Mouse (Mus musculus): ENCODE data around the gene Ttc41. TPM values are rescaled to one million over a fixed set of nuclear protein-coding genes. Genes with fewer than 3 reads are reported as not detected.

Gene Ttc41
- total RNA-seq, 2 experiments from 2014 or later: 2.2 to 2.4 TPM

DNA sequence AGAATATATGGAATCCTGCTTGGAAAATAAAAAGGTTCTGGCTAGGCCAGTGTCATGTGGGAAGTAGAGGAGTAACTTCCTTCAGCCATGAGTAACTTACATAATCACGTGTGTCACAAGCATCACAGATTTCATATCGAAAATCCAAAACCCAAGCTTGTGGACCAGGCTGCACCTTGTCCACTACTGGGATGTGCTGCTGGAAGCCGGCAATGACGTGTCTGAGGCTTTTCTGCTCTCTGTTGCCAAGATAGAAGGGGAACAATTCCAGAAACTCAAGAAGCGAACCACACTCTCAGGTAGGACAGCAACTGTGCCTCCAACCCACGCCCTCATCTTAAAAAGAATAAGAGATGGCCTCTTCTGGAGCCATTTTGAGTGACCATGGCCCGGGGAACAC is 38.7 kb downstream of the Ttc41 start:
- DNase-seq (ENCODE audit: low spot score in 2 of 2): peak in 1 of 2 experiments; percentile 4

DNA sequence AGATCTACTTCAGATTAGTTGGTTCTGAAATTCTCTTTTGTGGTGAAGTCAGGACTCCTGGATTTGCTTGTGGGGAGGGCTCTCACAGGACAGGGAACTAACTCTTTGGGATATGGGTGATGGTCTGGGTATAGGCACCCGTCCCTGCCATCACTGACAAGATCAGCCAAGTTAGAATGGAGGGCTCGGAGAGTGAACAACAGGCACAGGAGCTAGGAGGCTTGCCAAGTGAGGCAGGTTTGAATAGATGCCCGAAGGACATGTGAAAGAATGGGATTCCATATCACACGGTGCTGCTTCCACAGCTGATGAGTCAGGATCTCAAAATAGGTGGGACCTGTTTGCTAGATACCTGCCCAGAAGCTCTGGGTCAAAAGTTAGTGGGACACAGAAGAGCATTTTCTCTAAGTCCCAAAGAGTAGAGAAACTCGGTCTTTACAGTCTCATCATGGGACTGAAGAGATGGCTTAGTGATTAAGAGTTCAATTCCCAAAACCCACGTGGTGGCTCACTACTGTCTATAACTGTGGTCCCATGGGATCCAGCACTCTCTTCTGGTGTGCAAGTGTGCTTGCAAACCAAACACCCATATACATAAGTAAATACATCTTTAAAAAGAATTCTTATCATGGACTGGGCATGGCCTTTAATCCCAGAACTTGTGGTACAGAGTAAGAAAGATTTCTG is 50.3 kb downstream of the Ttc41 start:
- DNase-seq (ENCODE audit: low spot score in 2 of 2): peak in 1 of 2 experiments; percentile 1

DNA sequence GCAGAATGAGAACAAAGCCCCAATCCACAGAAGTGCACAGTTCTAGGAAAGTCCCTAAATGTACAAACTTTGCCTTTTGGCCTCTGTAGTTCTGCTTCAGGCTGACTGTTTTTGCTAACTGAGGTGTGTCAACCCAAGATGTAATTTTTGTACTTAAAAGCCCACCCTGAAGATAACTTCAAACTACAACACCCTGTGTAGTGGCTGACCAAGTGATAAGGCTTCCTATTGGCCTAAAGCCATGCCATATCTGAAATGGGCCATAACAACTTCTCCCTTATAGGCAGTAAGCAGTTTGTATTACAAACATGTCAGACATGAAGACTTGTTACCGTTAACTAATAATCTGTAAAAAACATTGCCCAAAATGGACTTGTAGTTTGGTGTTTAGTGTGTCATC is 52.1 kb downstream of the Ttc41 start:
- DNase-seq (ENCODE audit: low spot score in 2 of 2): no peak

DNA sequence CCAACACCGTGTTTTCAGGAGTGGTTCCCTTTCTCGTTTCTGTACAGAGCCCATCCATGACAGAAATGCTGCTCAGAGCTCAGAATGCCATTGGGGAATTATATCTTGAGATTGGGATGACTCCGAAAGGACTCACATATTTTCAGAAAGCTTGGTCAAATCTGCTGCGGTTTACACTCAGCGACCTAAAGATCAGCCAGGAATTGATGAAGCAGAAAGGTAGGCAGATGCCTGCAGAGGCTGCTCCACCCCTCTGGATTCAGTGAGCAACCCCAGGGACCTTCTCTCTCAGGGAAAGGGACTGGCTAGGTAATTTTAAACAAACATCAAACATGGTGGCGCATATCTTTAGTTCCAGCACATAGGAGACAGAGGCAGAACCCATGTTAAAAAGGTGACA is 52.6 kb downstream of the Ttc41 start:
- DNase-seq (ENCODE audit: low spot score in 2 of 2): no peak

DNA sequence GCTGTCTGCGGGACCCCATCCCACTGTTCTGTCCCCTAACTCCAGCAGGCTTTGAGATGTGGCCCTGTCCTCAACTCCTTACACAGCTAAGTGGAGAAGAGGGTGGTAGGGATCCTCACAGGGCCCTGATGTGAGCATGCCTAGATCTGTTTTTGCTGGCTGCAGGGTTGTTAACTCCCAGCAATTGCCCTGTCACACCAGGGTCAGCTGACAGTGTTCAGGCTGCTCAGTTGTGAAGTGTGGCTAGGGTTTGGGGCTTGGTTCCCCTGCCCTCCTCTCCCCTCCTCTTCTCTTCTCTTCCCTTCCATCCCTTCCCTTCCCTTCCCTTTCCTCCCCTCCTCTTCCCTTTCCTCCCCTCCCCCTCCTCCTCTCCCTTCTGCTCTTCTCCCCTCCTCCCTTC is 55.6 kb downstream of the Ttc41 start:
- no peak for DNase-seq (ENCODE audit: low spot score in 2 of 2)

DNA sequence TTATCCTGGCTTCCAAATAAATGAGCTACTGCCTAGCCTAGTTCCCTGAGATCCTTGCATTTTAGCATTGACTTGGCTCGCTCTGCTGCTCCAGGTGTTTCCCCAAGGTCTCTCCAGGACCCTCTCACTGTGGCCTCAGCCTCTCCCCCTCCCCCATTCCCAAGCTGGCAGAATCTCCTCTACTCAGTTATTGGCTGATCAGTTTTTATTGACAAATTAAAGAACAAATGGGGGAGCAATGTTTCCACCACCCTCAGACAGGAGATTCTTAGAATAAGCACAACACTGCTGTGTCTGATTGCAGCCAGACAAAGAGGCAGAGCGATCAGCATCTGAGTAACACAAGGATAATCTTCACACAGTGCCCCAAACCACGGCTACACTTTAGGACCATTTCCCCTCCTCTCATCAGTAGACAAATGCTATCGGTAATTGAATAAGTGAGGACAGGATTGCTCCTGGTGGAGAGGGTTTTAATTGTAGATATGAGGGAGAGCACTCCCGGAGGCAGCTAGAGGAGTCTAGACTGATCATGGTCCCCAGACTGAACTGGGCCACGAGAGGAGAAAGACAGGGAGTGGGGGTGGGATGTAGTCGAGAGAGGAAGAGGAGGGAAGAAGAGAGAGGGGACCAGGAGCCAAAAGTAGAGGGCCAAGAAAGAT is 56.2 kb downstream of the Ttc41 start:
- DNase-seq (ENCODE audit: low spot score in 2 of 2): no peak

DNA sequence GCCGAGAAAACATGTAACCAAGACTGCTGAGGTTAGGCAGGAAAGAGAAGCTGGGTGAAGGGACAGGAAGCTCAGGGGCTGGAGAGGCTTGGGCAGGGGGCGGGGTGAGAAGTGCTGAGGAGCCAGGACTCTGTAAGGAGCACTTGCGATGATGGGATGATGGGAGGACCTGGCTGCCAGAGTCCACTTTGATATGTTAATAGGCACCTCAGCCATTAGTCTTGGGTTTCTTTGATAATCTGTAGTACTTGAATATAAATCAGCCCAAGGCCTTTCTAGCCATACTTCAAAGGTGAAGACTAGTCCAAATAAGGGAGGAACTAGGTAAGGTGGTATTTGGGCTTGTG is 56.7 kb downstream of the Ttc41 start:
- DNase-seq (ENCODE audit: low spot score in 2 of 2): no peak

DNA sequence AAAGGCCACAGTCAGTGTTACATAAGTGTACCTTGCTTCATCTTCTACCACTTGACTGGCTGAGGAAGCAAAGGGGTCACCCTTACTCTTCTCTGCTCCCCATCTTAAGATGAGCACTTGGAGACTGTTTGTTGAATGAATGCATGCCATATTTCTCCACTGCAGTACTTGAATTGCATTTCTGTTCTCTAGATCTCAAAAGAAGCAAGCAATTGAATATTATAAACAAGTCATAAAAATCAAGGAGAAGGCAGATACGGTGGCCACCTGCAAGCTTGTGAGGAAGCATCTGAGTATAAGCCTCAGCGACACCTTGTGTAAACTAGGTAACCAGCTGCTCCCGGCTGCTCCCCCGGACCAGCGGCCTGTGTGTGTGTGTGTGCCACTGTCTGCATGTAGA is 58.1 kb downstream of the Ttc41 start, which contains the start of gene Gm49358:
Gm49358 (plus strand) TSS at position 301 of the 400 bp plus-strand sequence.
- DNase-seq (ENCODE audit: low spot score in 2 of 2): peak in 1 of 2 experiments; percentile 9

DNA sequence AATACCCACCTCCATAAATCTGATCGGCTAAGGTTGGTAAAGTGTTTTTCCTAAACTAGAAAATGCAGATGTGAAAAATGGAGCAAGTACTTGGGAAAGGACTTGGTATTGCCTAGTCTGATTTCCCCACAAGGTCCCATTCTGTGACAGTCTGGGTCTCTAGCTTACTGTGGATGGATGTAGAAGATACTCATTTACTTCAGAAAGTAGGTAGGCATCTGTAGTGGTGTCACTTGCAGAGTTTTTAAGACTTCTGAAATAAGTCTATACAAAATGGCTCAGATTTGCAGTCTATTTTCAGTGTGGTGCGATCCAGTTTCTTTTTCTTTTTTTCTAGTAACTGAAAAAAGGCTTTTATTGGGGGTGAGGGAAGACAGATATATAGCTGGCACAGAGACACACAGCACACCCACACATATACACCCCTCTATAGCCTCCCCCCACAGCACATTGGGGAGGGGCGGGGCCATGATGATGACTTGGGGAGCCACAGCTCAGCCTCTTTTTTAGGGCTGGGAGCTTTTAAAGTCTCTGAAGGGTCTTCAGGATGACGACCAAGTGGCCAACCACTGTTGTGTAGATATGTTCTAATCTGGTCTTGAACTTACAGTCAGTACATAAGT is 59.8 kb downstream of the Ttc41 start:
- DNase-seq (ENCODE audit: low spot score in 2 of 2): no peak

DNA sequence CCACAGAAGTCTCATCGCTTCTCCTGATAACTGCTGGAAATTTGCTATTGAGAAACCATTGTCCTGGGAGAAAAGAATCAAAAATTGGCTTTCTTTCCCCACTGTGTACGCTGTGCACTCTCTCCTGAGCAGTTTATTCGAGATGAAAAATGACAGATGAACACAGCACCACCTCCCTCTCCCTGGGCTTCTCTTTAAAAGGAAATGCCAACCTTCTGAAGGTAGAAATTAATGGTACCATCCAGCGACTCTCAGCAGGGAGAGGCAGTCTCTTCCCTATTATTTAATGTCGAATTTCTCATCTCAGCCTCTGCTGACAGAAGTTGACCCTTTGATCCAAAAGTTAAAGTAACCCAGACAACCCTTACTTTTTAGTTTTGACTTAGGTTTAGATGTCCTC is 63.6 kb downstream of the Ttc41 start:
- DNase-seq (ENCODE audit: low spot score in 2 of 2): no peak

DNA sequence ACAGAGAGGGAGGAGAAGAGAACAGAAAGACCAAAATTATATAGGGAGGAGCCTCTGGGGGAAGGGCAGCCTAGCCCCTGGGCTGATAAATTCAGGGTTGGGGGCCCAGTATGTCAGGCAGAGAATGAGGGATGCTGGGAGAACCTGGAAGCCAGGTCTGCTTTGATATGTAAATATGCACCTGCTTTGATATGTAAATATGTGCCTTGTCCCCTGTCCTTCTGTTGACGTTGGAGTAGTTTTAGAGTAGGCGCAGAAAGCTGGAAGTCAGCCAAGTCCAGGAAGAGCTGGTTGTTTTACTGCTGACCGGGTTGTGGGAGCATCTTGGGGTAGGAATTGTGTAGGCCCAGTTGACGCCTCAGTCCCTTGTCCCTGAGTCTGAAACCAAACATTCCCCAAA is 64.2 kb downstream of the Ttc41 start:
- no peak for DNase-seq (ENCODE audit: low spot score in 2 of 2)

DNA sequence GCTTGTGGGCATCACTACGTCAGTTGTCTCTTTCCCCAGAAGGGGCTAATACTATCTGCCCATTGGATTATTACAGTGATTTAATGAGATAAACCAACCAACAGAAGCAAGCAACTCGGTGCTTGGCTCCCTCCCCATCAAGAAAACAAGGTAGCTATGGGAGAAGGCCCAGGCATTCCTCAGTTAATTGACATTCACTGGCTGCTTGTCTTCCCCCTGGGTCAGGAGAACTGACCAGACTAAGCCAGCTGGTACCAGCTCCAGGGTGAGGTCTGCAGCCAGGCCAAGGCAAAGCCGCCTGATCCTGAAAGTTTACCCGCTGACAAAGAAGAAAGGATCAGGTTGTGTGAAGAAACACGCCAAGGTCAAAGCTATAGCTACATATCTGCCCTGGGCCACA is 66.1 kb downstream of the Ttc41 start:
- DNase-seq (ENCODE audit: low spot score in 2 of 2): no peak

DNA sequence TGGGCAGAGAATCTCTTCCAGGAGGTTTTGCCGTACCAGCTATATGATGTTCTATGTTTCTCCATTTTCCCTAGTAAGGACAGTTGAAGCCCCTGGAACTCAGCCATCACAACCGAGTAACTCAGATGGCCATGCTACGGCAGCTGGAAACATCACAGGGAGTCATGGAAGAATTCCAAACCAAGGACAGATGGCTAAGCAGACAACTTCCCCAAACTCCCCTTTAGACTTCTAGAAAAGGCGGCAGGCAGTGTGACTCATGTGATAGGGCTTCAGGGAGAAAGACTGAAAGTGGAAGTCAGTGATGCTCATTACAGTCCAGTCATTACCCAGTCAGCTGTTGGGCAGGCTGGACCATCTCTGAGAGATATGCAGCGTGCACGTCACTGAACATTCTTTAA is 66.6 kb downstream of the Ttc41 start:
- peak in 1 of 2 experiments; percentile 17 for DNase-seq (ENCODE audit: low spot score in 2 of 2)

DNA sequence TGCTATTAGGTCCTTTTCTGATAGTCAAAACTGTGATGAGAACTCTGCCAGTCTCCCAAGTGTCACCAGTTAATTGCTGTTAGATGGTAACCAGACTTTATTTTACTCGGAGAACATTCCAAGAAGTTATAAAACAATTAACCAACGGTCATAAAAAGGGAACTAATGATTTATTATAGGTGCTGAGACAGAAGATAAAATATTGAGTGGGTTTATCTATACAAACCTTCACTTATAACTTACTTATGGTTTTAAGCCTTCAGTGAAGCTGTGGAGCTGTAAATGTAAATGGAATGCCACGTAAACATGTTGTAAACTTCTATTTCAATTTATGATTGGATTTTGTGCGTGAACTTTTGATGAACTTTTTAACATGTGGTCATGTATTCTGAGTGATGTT is 67.7 kb downstream of the Ttc41 start:
- no peak for DNase-seq (ENCODE audit: low spot score in 2 of 2)

DNA sequence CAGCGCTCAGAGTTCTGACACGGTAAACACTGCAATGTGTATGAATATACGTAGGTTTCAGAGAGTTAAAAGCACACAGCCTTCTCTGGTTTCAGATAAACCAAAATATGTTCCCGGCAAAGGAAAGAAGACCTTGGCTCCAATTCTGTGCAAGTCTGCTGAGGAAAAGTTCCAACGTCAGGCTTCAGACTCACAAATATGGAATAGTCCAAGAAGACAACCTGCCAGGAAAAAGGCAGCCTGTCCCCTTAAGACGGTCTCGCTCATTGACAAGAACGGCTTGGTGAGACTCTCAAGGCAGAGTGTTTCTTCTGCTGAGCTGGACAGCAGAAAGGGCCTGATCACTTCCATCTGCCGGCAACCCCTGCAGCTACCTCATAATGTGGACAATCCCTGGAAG is 70.7 kb downstream of the Ttc41 start:
- DNase-seq (ENCODE audit: low spot score in 2 of 2): no peak

DNA sequence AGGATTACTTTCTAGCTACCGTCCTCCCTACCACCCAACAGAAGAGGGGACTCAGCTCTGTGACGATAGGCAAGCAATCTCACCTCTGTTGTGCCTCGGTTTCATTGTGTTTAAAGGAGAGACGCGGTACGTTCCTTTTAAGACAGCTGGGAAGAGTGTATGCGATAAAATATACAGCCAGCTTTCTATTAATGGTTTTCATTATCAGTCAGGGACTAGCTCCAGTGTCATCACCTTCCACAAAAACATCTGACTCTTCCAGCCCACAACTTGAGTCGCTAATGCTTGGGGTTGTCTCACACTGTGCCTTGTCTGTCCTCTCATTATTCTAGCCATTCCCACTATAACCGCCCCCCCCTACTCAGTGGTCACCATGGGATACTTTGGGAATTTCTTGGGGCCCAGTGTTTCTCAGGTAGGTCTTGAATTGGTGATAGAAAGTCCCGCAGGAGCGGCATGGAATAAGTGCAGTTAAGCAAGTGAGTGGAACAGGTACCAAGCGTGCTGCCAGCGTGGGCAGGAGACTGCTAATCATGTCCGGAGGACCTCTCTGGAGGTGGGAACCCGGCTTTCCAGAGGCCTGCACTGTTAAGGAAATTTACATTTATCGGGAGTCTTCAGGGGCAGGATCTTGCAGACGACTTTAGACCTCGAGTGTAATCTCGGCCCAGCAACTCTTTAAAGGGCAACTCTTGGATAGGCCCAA is 72.2 kb downstream of the Ttc41 start:
- DNase-seq (ENCODE audit: low spot score in 2 of 2): no peak

DNA sequence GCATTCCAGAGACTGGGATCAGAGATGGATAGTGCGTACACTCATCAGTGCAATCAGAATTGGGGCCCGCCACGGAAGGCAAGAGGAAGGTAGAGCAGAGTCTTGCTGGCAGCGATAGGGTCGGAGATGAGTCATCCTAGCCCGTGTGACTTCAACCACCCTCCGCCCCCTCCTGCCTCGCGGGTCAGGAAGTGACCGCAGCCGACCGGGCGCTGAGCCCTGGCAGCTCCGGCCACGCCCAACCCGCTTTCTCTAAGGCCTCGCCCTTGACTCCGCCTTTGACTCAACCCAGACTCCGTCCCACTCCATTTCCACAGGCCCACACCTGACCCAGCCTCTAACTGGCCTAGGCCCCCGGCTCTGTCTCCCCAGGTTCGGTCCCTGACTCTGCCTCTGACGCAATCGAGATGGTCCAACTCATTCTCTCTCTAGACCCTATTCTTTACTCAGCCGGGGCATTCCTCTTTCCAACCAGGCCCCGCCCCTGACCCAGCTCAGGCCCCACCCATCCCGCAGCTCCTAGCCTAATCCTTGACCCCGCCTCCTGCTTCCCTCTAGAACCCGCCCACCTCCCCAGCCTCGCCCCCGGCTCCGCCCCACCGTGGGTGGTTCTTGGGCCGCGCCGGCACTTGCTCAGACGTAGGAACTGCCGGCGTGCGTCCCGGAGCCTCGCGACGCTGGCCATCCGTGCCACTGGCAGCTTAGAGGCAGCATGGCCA is 72.9 kb downstream of the Ttc41 start, which contains the start of gene Nt5dc3:
Nt5dc3 (plus strand) TSS at position 608 of the 719 bp plus-strand sequence.
- peak; percentile 92 to 96 for DNase-seq (ENCODE audit: low spot score in 2 of 2)

DNA sequence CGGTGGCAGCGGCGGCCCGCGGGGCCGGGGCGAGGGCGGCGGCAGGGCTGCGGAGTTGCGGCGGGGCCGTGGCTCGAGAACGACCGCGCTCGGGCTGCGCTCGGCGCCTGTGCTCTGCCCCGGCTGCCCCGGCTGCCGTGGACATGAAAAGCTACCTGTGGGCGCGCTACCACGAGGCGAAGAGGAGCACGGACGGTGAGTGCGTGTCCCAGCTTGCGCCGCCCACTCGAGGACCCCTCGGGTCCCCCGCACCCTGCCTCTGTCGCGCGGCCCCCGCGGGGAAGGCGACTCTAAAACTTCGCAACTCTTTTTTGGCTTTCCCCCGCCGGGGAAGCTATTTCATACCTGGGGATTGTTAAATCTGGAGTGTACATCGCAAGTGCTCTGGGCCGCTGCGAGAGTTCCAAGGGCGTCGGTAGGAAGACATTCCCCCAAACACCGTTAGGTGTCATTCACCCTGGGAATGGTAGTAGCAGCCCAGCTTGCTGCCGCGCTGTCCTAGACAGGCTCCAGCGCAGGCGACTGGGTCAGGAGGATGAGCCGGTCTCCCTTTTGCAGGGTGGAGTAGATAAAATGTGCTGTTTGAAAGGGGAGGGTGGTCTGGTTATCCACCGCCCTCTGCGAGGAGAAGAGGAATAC is 73.6 kb downstream of the Ttc41 start:
- DNase-seq (ENCODE audit: low spot score in 2 of 2): peak in 1 of 2 experiments; percentile 40

DNA sequence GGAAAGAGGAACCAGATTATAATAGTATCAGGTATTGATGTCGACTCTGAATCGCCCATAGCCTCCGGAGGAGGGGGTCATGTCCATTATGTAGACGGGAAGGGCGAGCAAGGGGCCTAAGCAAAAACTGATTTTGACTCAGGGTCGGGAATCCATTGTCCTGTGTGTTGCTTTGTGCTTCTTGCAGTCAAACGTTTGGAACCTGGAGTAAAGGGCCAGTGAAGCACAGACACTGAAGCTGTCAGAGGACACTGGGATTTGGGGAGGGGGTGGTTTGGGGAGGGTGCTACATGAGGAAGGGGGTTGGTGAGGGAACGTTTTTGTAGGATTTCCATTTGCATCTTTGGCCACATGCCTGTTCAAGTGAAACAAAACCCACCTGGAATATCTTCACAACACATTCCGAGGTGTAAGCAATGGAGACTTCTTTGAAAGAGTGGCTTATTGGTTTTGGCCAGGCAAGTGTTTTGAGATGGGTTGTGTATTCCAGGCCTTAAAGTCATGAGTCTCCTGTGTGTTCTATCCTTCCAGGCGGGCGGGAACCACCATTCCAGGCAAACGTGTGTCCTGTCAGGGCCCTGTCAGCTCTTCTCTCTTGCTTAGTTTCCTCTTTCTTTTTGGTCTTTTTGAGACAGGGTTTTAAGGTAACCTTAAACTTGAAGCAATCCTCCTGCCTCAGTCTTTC is 74.3 kb downstream of the Ttc41 start:
- no peak for DNase-seq (ENCODE audit: low spot score in 2 of 2)

DNA sequence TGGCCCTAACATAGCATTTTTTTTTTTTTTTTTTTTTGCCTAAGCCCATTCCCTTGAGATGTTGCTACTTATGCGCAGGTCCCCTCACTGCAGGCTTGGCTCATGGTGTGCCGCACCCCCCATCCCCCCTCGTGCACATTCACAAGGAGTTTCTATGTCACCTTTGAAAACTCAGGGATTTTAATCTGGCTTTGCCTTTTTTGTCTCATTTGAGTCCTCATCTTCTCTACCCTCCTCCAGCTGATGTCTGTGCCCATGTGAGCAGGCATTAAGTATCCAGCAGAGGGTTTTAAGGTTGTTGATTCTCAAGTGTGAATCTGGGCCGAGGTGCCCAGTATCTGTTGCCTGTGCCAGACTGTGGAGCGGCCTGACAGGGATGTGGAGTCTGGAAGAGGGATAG is 76.0 kb downstream of the Ttc41 start:
- DNase-seq (ENCODE audit: low spot score in 2 of 2): no peak
